Mouse (Mus musculus) stomach, embryonic 16.5 days (tissue): ENCODE results near the gene Zfp800. TPM values are rescaled to one million over a fixed set of nuclear protein-coding genes. Genes with fewer than 3 reads are reported as not detected.

ENCODE experiments used
- ATAC-seq: fragments of 200-750 bp; cut with Nextera tagmentation; 2 replicates; pipeline ENCODE4 v1.8.0; 2017; ENCODE audit warnings: moderate number of reproducible peaks, moderate TSS enrichment; ENCODE audit not compliant: insufficient read depth, low FRiP score
- H3K27ac ChIP-seq: fragments of 300-500 bp; sonication (generic); 2 replicates; pipeline ENCODE4 v1.5.1; 2014; ENCODE audit warnings: low read length
- H3K27me3 ChIP-seq: fragments of 300-500 bp; sonication (generic); 2 replicates; pipeline ENCODE4 v1.6.1; 2014; ENCODE audit warnings: low read length, control low read depth, mixed read lengths; ENCODE audit not compliant: control insufficient read depth, insufficient read depth
- H3K36me3 ChIP-seq: fragments of 300-500 bp; sonication (generic); 2 replicates; pipeline ENCODE4 v1.6.1; 2014; ENCODE audit warnings: low read length; ENCODE audit not compliant: control insufficient read depth, insufficient read depth
- H3K4me1 ChIP-seq: fragments of 300-500 bp; sonication (generic); 2 replicates; pipeline ENCODE4 v1.6.1; 2014; ENCODE audit warnings: low read length, control low read depth, mixed read lengths; ENCODE audit not compliant: control insufficient read depth, insufficient read depth
- H3K4me2 ChIP-seq: fragments of 300-500 bp; sonication (generic); 2 replicates; pipeline ENCODE4 v1.6.1; 2014; ENCODE audit warnings: low read depth, low read length, mixed read lengths
- H3K4me3 ChIP-seq: fragments of 300-500 bp; sonication (generic); replicated peaks from 2 replicates; pipeline ENCODE4 v1.5.1; 2014; ENCODE audit warnings: mild to moderate bottlenecking, low read length
- H3K9ac ChIP-seq: fragments of 300-500 bp; sonication (generic); 2 replicates; pipeline ENCODE4 v1.6.1; 2014; ENCODE audit warnings: low read length
- H3K9me3 ChIP-seq: fragments of 300-500 bp; sonication (generic); replicated peaks from 2 replicates; pipeline ENCODE4 v1.6.1; 2016; ENCODE audit warnings: low read length, control low read depth; ENCODE audit not compliant: control insufficient read depth
- WGBS: fragments of 180-500 bp; shearing (Covaris S2); extraction: QIAGEN DNeasy Blood & Tissue Kit; methylation state at CpG from one replicate; pipeline ENCODE4 v1.1.7; 2014; 5-methylcytosine and 5-hydroxymethylcytosine counted together
- polyA plus RNA-seq: library from polyadenylated mRNA; unstranded; fragments of >200 nt; fragmentation: Nextera tagmentation; extraction: Ambion mirVana; gene quantifications from 2 replicates; pipeline ENCODE4 v1.2.1, GENCODE M21; 2015

Gene Zfp800
- polyA plus RNA-seq, 1 experiment from 2014 or later = 17.6 TPM

DNA sequence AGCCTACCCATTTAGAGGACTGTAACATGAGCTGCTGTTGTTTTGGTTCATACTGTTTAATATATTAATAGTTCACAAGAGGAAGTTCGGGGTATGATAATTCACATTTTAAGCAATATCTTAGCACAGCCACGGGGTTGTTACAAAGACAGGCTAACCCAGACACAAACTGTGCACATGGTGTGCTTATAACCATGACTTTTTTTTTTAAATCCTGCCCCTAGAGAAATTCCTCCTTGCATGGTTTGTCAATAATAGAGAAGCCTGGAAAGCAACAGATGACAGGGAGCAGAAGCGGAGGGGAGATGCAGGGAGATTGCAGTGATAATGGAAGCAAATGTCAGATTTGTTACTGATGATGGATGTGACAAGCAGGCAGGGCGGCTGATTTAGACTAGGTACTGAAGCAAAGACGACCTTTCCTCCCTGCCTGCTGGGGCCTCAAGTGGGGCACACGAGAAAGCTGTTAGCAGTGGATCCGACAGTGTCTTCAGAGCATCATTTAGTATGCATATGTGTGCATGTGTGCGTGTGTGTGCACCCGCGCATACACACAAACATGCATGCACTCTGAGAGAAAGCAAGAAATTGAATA, 68.7 kb downstream of the Zfp800 start:
- H3K4me1 ChIP-seq = no peaks in the 10 kb centered on the region
- no peak overlapping the region for H3K4me3 ChIP-seq
- H3K9ac ChIP-seq = no peak overlapping the region
- H3K36me3 ChIP-seq = no peaks in the 10 kb centered on the region
- no peak overlapping the region for H3K27ac ChIP-seq
- H3K4me2 ChIP-seq = no peak overlapping the region
- no peak for ATAC-seq
- WGBS = 52% methylated on average over 10 of the region's 10 CpGs
- H3K9me3 ChIP-seq = no peaks in the 10 kb centered on the region
- H3K27me3 ChIP-seq = no peaks in the 10 kb centered on the region

- Histone ChIP-seq H3K9me3 (no peaks in the 10 kb centered on the region), H3K4me1 (no peaks in the 10 kb centered on the region), H3K27me3 (no peaks in the 10 kb centered on the region), H3K4me3 (no peak overlapping the region), H3K36me3 (no peaks in the 10 kb centered on the region), H3K27ac (no peak overlapping the region), H3K4me2 (no peak overlapping the region), H3K9ac (no peak overlapping the region)
- no peak for ATAC-seq
- 86% methylated on average over 3 of the region's 3 CpGs for WGBS
These were observed 71.1 kb downstream of the Zfp800 start for GRCm38 (mm10) chr6:28326720-28327119.

DNA sequence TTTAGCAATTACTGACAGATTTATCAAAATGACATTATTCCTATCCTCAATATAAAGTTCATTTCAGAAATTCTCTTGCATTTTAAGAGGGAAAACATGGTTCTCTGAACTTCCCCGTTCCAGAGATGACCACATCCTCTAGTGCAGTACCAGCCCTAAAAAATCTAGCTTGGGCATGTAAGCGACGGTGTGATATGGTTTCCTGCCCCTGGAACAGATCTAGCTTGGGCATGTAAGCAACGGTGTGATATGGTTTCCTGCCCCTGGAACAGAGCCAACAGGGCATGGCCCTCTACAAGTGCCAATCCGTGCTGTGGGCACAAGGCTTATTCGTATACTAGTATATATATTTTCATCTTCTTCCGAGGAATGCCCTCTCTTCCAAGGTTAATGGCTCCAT, 75.4 kb downstream of the Zfp800 start:
- Histone ChIP-seq H3K36me3 (no peaks in the 10 kb centered on the region), H3K9ac (no peak overlapping the region), H3K27ac (no peak overlapping the region), H3K4me2 (no peak overlapping the region), H3K27me3 (no peaks in the 10 kb centered on the region), H3K4me3 (no peak overlapping the region), H3K9me3 (no peaks in the 10 kb centered on the region), H3K4me1 (no peaks in the 10 kb centered on the region)
- ATAC-seq = no peak
- WGBS = 84% methylated on average over 7 of the region's 7 CpGs

GRCm38 (mm10) chr6:28319648-28320270, 78.0 kb downstream of the Zfp800 start:
- no peak overlapping the region for H3K27ac ChIP-seq
- no peak for ATAC-seq
- WGBS = 66% methylated on average over 13 of the region's 13 CpGs

GRCm38 (mm10) chr6:28318820-28319573, 78.8 kb downstream of the Zfp800 start:
- no peak overlapping the region for H3K4me2 ChIP-seq
- no peaks in the 10 kb centered on the region for H3K27me3 ChIP-seq
- 78% methylated on average over 13 of the region's 13 CpGs for WGBS

More at GRCm38 (mm10) chr6:28319648-28320270, 78.0 kb downstream of the Zfp800 start:
- H3K4me3 ChIP-seq = no peak overlapping the region
- H3K27me3 ChIP-seq = no peaks in the 10 kb centered on the region
- H3K4me1 ChIP-seq = no peaks in the 10 kb centered on the region
- H3K36me3 ChIP-seq = no peaks in the 10 kb centered on the region
- H3K9me3 ChIP-seq = no peaks in the 10 kb centered on the region
- H3K9ac ChIP-seq = no peak overlapping the region
- no peak overlapping the region for H3K4me2 ChIP-seq

DNA sequence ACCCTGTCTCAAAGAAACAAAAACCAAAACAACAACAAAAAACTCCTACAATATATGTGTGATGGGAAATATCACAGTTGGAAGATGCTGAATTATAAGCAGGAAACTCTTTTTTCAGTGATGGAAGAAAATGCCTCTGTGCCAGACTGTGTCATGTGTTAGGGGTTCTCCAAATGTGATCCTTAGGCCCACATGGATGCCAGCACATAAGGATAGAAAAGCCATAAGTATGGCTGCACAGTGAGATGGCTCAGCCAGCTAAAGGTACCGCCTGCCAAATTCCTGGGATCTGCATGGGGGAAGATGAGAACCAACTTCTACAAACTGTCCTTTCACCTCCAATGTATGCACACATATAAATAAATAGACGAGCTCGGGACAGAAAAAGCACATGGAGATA, 82.6 kb downstream of the Zfp800 start:
- Histone ChIP-seq H3K36me3 (no peaks in the 10 kb centered on the region), H3K27me3 (no peaks in the 10 kb centered on the region), H3K4me3 (no peak overlapping the region), H3K9me3 (no peaks in the 10 kb centered on the region), H3K27ac (no peak overlapping the region), H3K9ac (no peak overlapping the region), H3K4me1 (no peaks in the 10 kb centered on the region), H3K4me2 (no peak overlapping the region)
- no peak for ATAC-seq
- WGBS = 78% methylated on average over 3 of the region's 3 CpGs

More at GRCm38 (mm10) chr6:28318820-28319573, 78.8 kb downstream of the Zfp800 start:
- no peak for ATAC-seq
- H3K4me1 ChIP-seq = no peaks in the 10 kb centered on the region
- no peaks in the 10 kb centered on the region for H3K9me3 ChIP-seq
- H3K27ac ChIP-seq = no peak overlapping the region
- H3K36me3 ChIP-seq = no peaks in the 10 kb centered on the region
- H3K4me3 ChIP-seq = no peak overlapping the region
- no peak overlapping the region for H3K9ac ChIP-seq

DNA sequence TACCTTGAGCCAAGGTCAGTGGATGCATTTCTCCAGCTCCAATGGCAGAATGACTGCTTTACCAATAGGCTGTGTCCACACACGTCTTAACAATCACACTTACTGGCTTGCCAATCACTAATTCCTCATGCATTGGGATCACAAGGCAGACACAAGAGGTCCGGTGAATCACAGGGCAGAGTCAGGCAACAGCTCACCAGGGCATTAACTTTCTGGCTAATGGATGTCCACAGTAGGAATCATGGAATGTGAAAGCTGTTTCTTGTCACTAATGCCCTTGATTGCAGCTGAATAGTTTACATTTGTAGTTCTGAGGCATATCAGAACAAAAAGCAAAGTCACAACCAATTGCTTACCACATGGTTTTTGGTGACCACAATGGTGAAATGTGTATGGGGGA, 85.7 kb downstream of the Zfp800 start:
- Histone ChIP-seq H3K4me3 (no peak overlapping the region), H3K9ac (no peak overlapping the region), H3K27ac (no peak overlapping the region), H3K4me2 (no peak overlapping the region), H3K9me3 (no peaks in the 10 kb centered on the region), H3K36me3 (no peaks in the 10 kb centered on the region), H3K4me1 (no peaks in the 10 kb centered on the region), H3K27me3 (no peaks in the 10 kb centered on the region)
- ATAC-seq = no peak
- 56% methylated on average over 2 of the region's 2 CpGs for WGBS

GRCm38 (mm10) chr6:28309692-28310091, 88.1 kb downstream of the Zfp800 start:
- Histone ChIP-seq H3K9me3 (no peaks in the 10 kb centered on the region), H3K27me3 (no peaks in the 10 kb centered on the region), H3K4me2 (no peak overlapping the region), H3K36me3 (no peaks in the 10 kb centered on the region), H3K4me1 (no peaks in the 10 kb centered on the region), H3K9ac (no peak overlapping the region), H3K4me3 (no peak overlapping the region), H3K27ac (no peak overlapping the region)
- no peak for ATAC-seq

DNA sequence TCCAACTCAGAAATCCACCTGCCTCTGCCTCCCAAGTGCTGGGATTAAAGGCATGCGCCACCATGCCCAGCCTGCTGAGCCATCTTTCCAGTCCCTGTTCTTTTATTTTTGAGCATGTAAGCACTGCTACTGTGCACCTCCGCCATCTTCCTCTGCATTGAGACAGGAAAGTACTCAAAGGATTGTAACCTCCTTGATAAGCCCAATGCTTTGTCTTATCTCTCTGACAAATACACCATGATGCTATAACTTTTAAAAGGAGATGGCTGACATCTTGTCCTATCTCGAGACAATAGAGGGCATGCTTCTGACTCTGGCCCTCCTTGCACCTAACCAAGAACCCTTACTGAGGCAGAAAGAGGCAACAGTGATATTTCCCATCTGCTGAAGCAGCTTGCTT, 88.9 kb downstream of the Zfp800 start:
- Histone ChIP-seq H3K36me3 (no peaks in the 10 kb centered on the region), H3K4me3 (no peak overlapping the region), H3K27ac (no peak overlapping the region), H3K9ac (no peak overlapping the region), H3K4me1 (no peaks in the 10 kb centered on the region), H3K4me2 (no peak overlapping the region), H3K27me3 (no peaks in the 10 kb centered on the region), H3K9me3 (no peaks in the 10 kb centered on the region)
- no peak for ATAC-seq
- WGBS = 84% methylated on average over 3 of the region's 3 CpGs
